ENCODE assay signal across 8 mouse cellular contexts in genomic region chr19:6418984-6419692, GRCm38 (mm10). TPM values are rescaled to one million over a fixed set of nuclear protein-coding genes. Genes with fewer than 3 reads are reported as not detected.
DNase-seq lines count a peak whose midpoint lies in the region; ATAC-seq and TF ChIP-seq lines count a peak whose summit lies in the region.

No protein-coding gene starts in this region.

- H3K27ac ChIP-seq in heart, embryonic 15.5 days = no peak overlapping the region
- 0 out of 2 replicates have a peak overlapping the region, but pooled peaks have one; percentile 25 for H3K27ac ChIP-seq in forebrain, embryonic 11.5 days (ENCODE audit: low read depth, low read length)
- no peak overlapping the region for H3K27ac ChIP-seq in limb, embryonic 12.5 days

- H3K9me3 ChIP-seq in heart, embryonic 15.5 days (replicated peaks) = no peaks in the 10 kb centered on the region
- no peaks in the 10 kb centered on the region for H3K9me3 ChIP-seq in E14TG2a.4 (ENCODE audit: low read length)
- no peaks in the 10 kb centered on the region for H3K9me3 ChIP-seq in forebrain, embryonic 11.5 days (ENCODE audit: control insufficient read depth, low read length)
- H3K9me3 ChIP-seq in limb, embryonic 12.5 days = no peaks in the 10 kb centered on the region

- no peak for DNase-seq in heart, postnatal 4 days
- peak; percentile 71 for DNase-seq in forebrain, embryonic 11.5 days (ENCODE audit: low spot score)
- DNase-seq in urinary bladder, postnatal 10 days (ENCODE audit: low spot score) = no peak
- DNase-seq in gastrocnemius, postnatal 14 days = no peak

- no peak for TF ChIP-seq CTCF in E14TG2a.4 (conservative IDR thresholded peaks at IDR 0.05; ENCODE audit: low read length)

- peak overlapping the region; percentile 88 for H3K4me2 ChIP-seq in heart, embryonic 15.5 days
- peak overlapping the region; percentile 88 for H3K4me2 ChIP-seq in forebrain, embryonic 11.5 days (ENCODE audit: low read depth, low read length, severe bottlenecking)
- H3K4me2 ChIP-seq in limb, embryonic 12.5 days = peak overlapping the region; percentile 94

- no peak for ATAC-seq in heart, embryonic 15.5 days (replicated peaks; ENCODE audit: insufficient number of reproducible peaks, insufficient read depth, low FRiP score, low read depth)
- peak; percentile 22; the same call in 1 of the 2 replicates for ATAC-seq in forebrain, embryonic 11.5 days (replicated peaks; ENCODE audit: low FRiP score)
- no peak for ATAC-seq in limb, embryonic 12.5 days (ENCODE audit: insufficient number of reproducible peaks, insufficient read depth, low FRiP score, low TSS enrichment, low read depth)
- ATAC-seq in inflammation-experienced regulatory T-cells, adult 6 months = no peak

- intact Hi-C loops in gastrocnemius, postnatal 14 days (cut with DNase I; ENCODE audit: low total_unique reads) = loop anchor here (5.0 kb wide), 1 partner anchor 33 kb away; no protein-coding TSS in a partner anchor

- no peaks in the 10 kb centered on the region for H3K36me3 ChIP-seq in heart, embryonic 15.5 days
- peaks cover 12% of the 10 kb centered on the region for H3K36me3 ChIP-seq in E14TG2a.4 (ENCODE audit: insufficient read depth, low read length)
- H3K36me3 ChIP-seq in forebrain, embryonic 11.5 days (ENCODE audit: control insufficient read depth, insufficient read depth, low read length) = no peaks in the 10 kb centered on the region
- no peaks in the 10 kb centered on the region for H3K36me3 ChIP-seq in limb, embryonic 12.5 days

- peak overlapping the region; percentile 53 for H3K4me3 ChIP-seq in heart, embryonic 15.5 days
- peak overlapping the region; percentile 82 for H3K4me3 ChIP-seq in E14TG2a.4 (replicated peaks; ENCODE audit: low read length)
- H3K4me3 ChIP-seq in forebrain, embryonic 11.5 days (ENCODE audit: low read depth, low read length) = peak overlapping the region; percentile 57
- H3K4me3 ChIP-seq in limb, embryonic 12.5 days (replicated peaks) = peak overlapping the region; percentile 57

- H3K4me1 ChIP-seq in heart, embryonic 15.5 days (replicated peaks) = peaks cover 15% of the 10 kb centered on the region
- peaks cover 70% of the 10 kb centered on the region for H3K4me1 ChIP-seq in E14TG2a.4 (replicated peaks; ENCODE audit: low read depth, low read length)
- H3K4me1 ChIP-seq in forebrain, embryonic 11.5 days (replicated peaks; ENCODE audit: control insufficient read depth, insufficient read depth, low read length) = peaks cover 22% of the 10 kb centered on the region
- H3K4me1 ChIP-seq in limb, embryonic 12.5 days (replicated peaks) = peaks cover 39% of the 10 kb centered on the region

- H3K9ac ChIP-seq in heart, embryonic 15.5 days = no peak overlapping the region
- H3K9ac ChIP-seq in forebrain, embryonic 11.5 days (ENCODE audit: low read length) = peak overlapping the region; percentile 72
- peak overlapping the region; percentile 55; the same call in 1 of the 2 replicates for H3K9ac ChIP-seq in limb, embryonic 12.5 days (replicated peaks)

- 10% methylated on average over 22 of the region's 23 CpGs for WGBS in heart, embryonic 15.5 days
- 4% methylated on average over 23 of the region's 23 CpGs for WGBS in forebrain, embryonic 11.5 days
- WGBS in limb, embryonic 12.5 days = 12% methylated on average over 21 of the region's 23 CpGs

- H3K27me3 ChIP-seq in heart, embryonic 15.5 days = peaks cover 87% of the 10 kb centered on the region
- H3K27me3 ChIP-seq in E14TG2a.4 (ENCODE audit: insufficient read depth, low read length) = peaks cover 52% of the 10 kb centered on the region
- H3K27me3 ChIP-seq in forebrain, embryonic 11.5 days (ENCODE audit: control insufficient read depth, insufficient read depth, low read length) = peaks cover 19% of the 10 kb centered on the region
- H3K27me3 ChIP-seq in limb, embryonic 12.5 days = peaks cover 96% of the 10 kb centered on the region

RNA-seq across cellular contexts. Expression of gene Nrxn2, which starts 0.6 kb away (rescaled TPM):
- 0.47 and 0.60 TPM in 2 replicates for polyA plus RNA-seq in heart, embryonic 15.5 days (2015; fragmentation: Nextera tagmentation; extraction: Ambion mirVana)
- 1 to 10 TPM; 3.5 to 3.7 TPM for total RNA-seq in heart, postnatal 4 days (2021)
- polyA plus RNA-seq in forebrain, embryonic 11.5 days (2014; fragmentation: Nextera tagmentation; extraction: Ambion mirVana) = 8.1 and 10.4 TPM in 2 replicates
- 1.8 and 2.4 TPM in 2 replicates for polyA plus RNA-seq in limb, embryonic 12.5 days (2016; fragmentation: Nextera tagmentation; extraction: Ambion mirVana)
- polyA plus RNA-seq in inflammation-experienced regulatory T-cells, adult 6 months (2017; shearing (Covaris generic)) = under 1 TPM in 1 of 3 experiments, not detected in 2; 0.26 TPM
- 1 to 10 TPM; 1.5 to 2.9 TPM for total RNA-seq in gastrocnemius, postnatal 14 days (2021)

RNA-seq across cellular contexts. Expression of gene Rasgrp2, which starts 20.0 kb away (rescaled TPM):
- 54.8 TPM in 2 replicates for polyA plus RNA-seq in heart, embryonic 15.5 days (2015; fragmentation: Nextera tagmentation; extraction: Ambion mirVana)
- total RNA-seq in heart, postnatal 4 days (2021) = 10 to 100 TPM; 42.6 to 45.1 TPM
- 9.5 and 12.9 TPM in 2 replicates for polyA plus RNA-seq in forebrain, embryonic 11.5 days (2014; fragmentation: Nextera tagmentation; extraction: Ambion mirVana)
- 16.3 and 16.8 TPM in 2 replicates for polyA plus RNA-seq in limb, embryonic 12.5 days (2016; fragmentation: Nextera tagmentation; extraction: Ambion mirVana)
- polyA plus RNA-seq in inflammation-experienced regulatory T-cells, adult 6 months (2017; shearing (Covaris generic)) = 100 to 1,000 TPM in 1 of 3 experiments, 10 to 100 TPM in 2; 59.9 to 201 (median 68.4) TPM
- 10 to 100 TPM; 24.0 to 37.6 TPM for total RNA-seq in gastrocnemius, postnatal 14 days (2021)

RNA-seq across cellular contexts. Expression of gene Pygm, which starts 34.9 kb away (rescaled TPM):
- polyA plus RNA-seq in heart, embryonic 15.5 days (2015; fragmentation: Nextera tagmentation; extraction: Ambion mirVana) = 282 and 297 TPM in 2 replicates
- total RNA-seq in heart, postnatal 4 days (2021) = 100 to 1,000 TPM; 455 to 466 TPM
- 1.2 TPM in 2 replicates for polyA plus RNA-seq in forebrain, embryonic 11.5 days (2014; fragmentation: Nextera tagmentation; extraction: Ambion mirVana)
- 6.3 and 6.5 TPM in 2 replicates for polyA plus RNA-seq in limb, embryonic 12.5 days (2016; fragmentation: Nextera tagmentation; extraction: Ambion mirVana)
- 1 to 10 TPM; 3.4 to 6.5 (median 5.7) TPM for polyA plus RNA-seq in inflammation-experienced regulatory T-cells, adult 6 months (2017; shearing (Covaris generic))
- total RNA-seq in gastrocnemius, postnatal 14 days (2021) = 1,000 to 10,000 TPM; 4,021 to 4,833 TPM

RNA-seq across cellular contexts. Expression of gene Sf1, which starts 55.6 kb away (rescaled TPM):
- polyA plus RNA-seq in heart, embryonic 15.5 days (2015; fragmentation: Nextera tagmentation; extraction: Ambion mirVana) = 79.0 and 98.4 TPM in 2 replicates
- total RNA-seq in heart, postnatal 4 days (2021) = 100 to 1,000 TPM; 181 to 188 TPM
- polyA plus RNA-seq in forebrain, embryonic 11.5 days (2014; fragmentation: Nextera tagmentation; extraction: Ambion mirVana) = 275 and 283 TPM in 2 replicates
- 164 and 171 TPM in 2 replicates for polyA plus RNA-seq in limb, embryonic 12.5 days (2016; fragmentation: Nextera tagmentation; extraction: Ambion mirVana)
- polyA plus RNA-seq in inflammation-experienced regulatory T-cells, adult 6 months (2017; shearing (Covaris generic)) = 10 to 100 TPM; 53.3 to 63.5 (median 59.1) TPM
- total RNA-seq in gastrocnemius, postnatal 14 days (2021) = 10 to 100 TPM; 75.1 to 80.9 TPM

Comparison
In these comparisons a context has a peak if more than half of its experiments do, and no peak if none do; other contexts are left out.
1. RNA of gene Pygm, which starts 34.9 kb away (polyA plus RNA-seq): 282 to 297 TPM in heart, embryonic 15.5 days; 6.3 to 6.5 TPM in limb, embryonic 12.5 days, 3.4 to 6.5 TPM in inflammation-experienced regulatory T-cells, adult 6 months and 1.2 TPM in forebrain, embryonic 11.5 days; every median in the first group is over 10 times any median in the second.
2. Peak in every context shown above with its lines, with median percentiles within 50 percentile points of each other: H3K4me2 ChIP-seq and H3K4me3 ChIP-seq.